Mouse (Mus musculus) MEL (cell line): Measurements from ENCODE around the gene Slc17a7.

Experiments
- BHLHE40 ChIP-seq: IDR thresholded peaks from 2 replicates; pipeline ENCODE4 v1.6.1; 2012; ENCODE audit warnings: low read depth, mild to moderate bottlenecking, inconsistent platforms, low read length, improper control_type of control experiment, borderline replicate concordance
- CTCF ChIP-seq, 3 experiments: IDR thresholded peaks in 2 of 3; conservative IDR thresholded peaks in 1 of 3; 2 replicates each; pipeline ENCODE4 v1.5.1; 2011 to 2012; ENCODE audit warnings: low read length in 3 of 3, low read depth in 2 of 3, mild to moderate bottlenecking in 2 of 3, improper control_type of control experiment in 1 of 3, inconsistent platforms in 1 of 3, mixed read lengths in 1 of 3, moderate library complexity in 1 of 3; ENCODE audit not compliant: control insufficient read depth in 1 of 3, insufficient read depth in 1 of 3, poor library complexity in 1 of 3, severe bottlenecking in 1 of 3
- EP300 ChIP-seq, 2 experiments: IDR thresholded peaks; 2 replicates each; pipeline ENCODE4 v1.6.1; 2011; ENCODE audit warnings: improper control_type of control experiment in 2 of 2, low read length in 2 of 2, low read depth in 1 of 2, mild to moderate bottlenecking in 1 of 2
- MAFK ChIP-seq: IDR thresholded peaks from 2 replicates; pipeline ENCODE4 v1.6.1; 2011; ENCODE audit warnings: low read depth, mild to moderate bottlenecking, low read length, improper control_type of control experiment, borderline replicate concordance
- MEF2A ChIP-seq: IDR thresholded peaks from 2 replicates; pipeline ENCODE4 v1.6.1; 2014; ENCODE audit warnings: low read depth, mild to moderate bottlenecking, inconsistent platforms, low read length, improper control_type of control experiment; ENCODE audit not compliant: poor library complexity, insufficient replicate concordance, severe bottlenecking; ENCODE audit errors: extremely low read depth
- MXI1 ChIP-seq: IDR thresholded peaks from 2 replicates; pipeline ENCODE4 v1.6.1; 2011; ENCODE audit warnings: mild to moderate bottlenecking, low read depth, low read length, improper control_type of control experiment
- NRF1 ChIP-seq: IDR thresholded peaks from 2 replicates; pipeline ENCODE4 v1.6.1; 2014; ENCODE audit warnings: low read depth, mild to moderate bottlenecking, inconsistent platforms, low read length, improper control_type of control experiment, moderate library complexity; ENCODE audit not compliant: poor library complexity, insufficient read depth, severe bottlenecking
- POLR2A ChIP-seq, 2 experiments: IDR thresholded peaks; 2 replicates each; pipeline ENCODE4 v1.6.1; 2011 to 2012; ENCODE audit warnings: low read length in 2 of 2, mild to moderate bottlenecking in 2 of 2, control low read depth in 1 of 2, improper control_type of control experiment in 1 of 2, low read depth in 1 of 2, moderate library complexity in 1 of 2; ENCODE audit not compliant: control insufficient read depth in 1 of 2, insufficient read depth in 1 of 2, poor library complexity in 1 of 2

- TF ChIP-seq POLR2A (IDR thresholded peaks at IDR 0.05; ENCODE audit: control insufficient read depth in 1 of 2, insufficient read depth in 1 of 2, low read depth in 1 of 2, low read length in 2 of 2, poor library complexity in 1 of 2) (no peak), NRF1 (no peak), BHLHE40 (no peak), MAFK (no peak), CTCF (IDR thresholded peaks at IDR 0.05 in 2 of 3, conservative IDR thresholded peaks at IDR 0.05 in 1 of 3; ENCODE audit: control insufficient read depth in 1 of 3, insufficient read depth in 1 of 3, low read depth in 2 of 3, low read length in 3 of 3, poor library complexity in 1 of 3, severe bottlenecking in 1 of 3) (no peak), EP300 (IDR thresholded peaks at IDR 0.05; ENCODE audit: low read depth in 1 of 2, low read length in 2 of 2) (no peak), MEF2A (no peak), MXI1 (no peak)
These were observed 33.2 kb downstream of the Slc17a7 start for GRCm38 (mm10) chr7:45196994-45197393.
